ENCODE assay signal across 30 mouse cellular contexts in the genomic region with DNA sequence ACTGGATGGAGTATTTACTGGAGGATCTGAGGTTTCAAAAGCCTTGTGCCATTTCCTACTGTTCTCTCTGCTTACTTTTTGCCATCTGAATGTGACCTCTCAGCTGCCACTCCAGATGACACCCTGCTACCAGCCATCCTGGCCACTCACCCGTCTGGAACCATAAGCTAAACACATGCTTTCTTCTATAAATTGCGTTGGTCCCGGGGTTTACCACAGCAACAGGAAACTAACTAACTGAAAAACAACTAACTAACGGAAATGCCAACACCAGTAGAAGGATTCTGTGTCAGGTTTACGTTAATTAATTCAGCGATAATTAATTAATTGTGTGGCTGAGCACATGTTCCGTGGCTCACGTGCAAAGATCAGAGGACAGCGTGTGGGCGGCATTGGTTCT.
DNase-seq lines count a peak whose midpoint lies in the region; ATAC-seq and TF ChIP-seq lines count a peak whose summit lies in the region.
"Had no signal": no experiment of that assay in that cellular context is flagged by ENCODE, and none has a peak within 500 bp of the region (broad histone marks: within the 10 kb centered on the region; RNA-seq: fewer than 3 reads in every experiment).

No protein-coding gene starts in this region.

- no peak for TF ChIP-seq POLR2A in thymus, adult 2 months (IDR thresholded peaks at IDR 0.05; ENCODE audit: control insufficient read depth, extremely low read depth, insufficient read depth, low read length, poor library complexity)

- peak; percentile 12 for DNase-seq in midbrain, embryonic 14.5 days
- DNase-seq in thymus, postnatal 4 days, result peak; percentile 31
- DNase-seq in thymus, adult 2 months, result no peak
- DNase-seq in T-cell, adult 2 months (ENCODE audit: low spot score), result peak; percentile 45
- no peak for DNase-seq in cerebellum, adult 9-11 months
- no peak for DNase-seq in right cerebral cortex, postnatal 14 days
- DNase-seq: adrenal gland, adult 8-10 months; adrenal gland, postnatal 25 days; cerebellum, adult 11 months; cerebellum, adult 2 months; cerebellum, postnatal 10 days; cerebellum, postnatal 36 days; embryo, embryonic 11 days; gastrocnemius, postnatal 25 days; heart, adult 18-20 months; heart, postnatal 14 days had no signal

- ATAC-seq in midbrain, embryonic 14.5 days (ENCODE audit: low FRiP score, low TSS enrichment), result no peak
- no peak for ATAC-seq in midbrain, embryonic 15.5 days (replicated peaks)
- peak; percentile 86 for ATAC-seq in inflammation-experienced regulatory T-cells, adult 6 months
- ATAC-seq: forebrain, embryonic 15.5 days; intestine, embryonic 15.5 days; Patski had no signal

- no peak overlapping the region for H3K9ac ChIP-seq in midbrain, embryonic 14.5 days (replicated peaks; ENCODE audit: low read length)
- H3K9ac ChIP-seq in midbrain, embryonic 15.5 days, result no peak overlapping the region
- H3K9ac ChIP-seq: embryonic facial prominence, embryonic 13.5 days; forebrain, embryonic 12.5 days; forebrain, embryonic 15.5 days; heart, embryonic 13.5 days; hindbrain, embryonic 12.5 days; hindbrain, embryonic 15.5 days; intestine, embryonic 15.5 days had no signal

- no peak for TF ChIP-seq CTCF in thymus, adult 2 months (IDR thresholded peaks at IDR 0.05; ENCODE audit: borderline replicate concordance, control insufficient read depth, extremely low read depth, insufficient read depth, low read length, poor library complexity)

- no peak overlapping the region for H3K4me3 ChIP-seq in midbrain, embryonic 14.5 days (replicated peaks; ENCODE audit: low read depth, low read length)
- H3K4me3 ChIP-seq in midbrain, embryonic 15.5 days, result no peak overlapping the region
- H3K4me3 ChIP-seq in thymus, adult 2 months (ENCODE audit: control insufficient read depth, insufficient read depth, low read length), result no peak overlapping the region
- H3K4me3 ChIP-seq: embryonic facial prominence, embryonic 10.5 days; embryonic facial prominence, embryonic 13.5 days; erythroblast, embryonic 14.5 days; forebrain, embryonic 12.5 days; forebrain, embryonic 15.5 days; heart, embryonic 10.5 days; heart, embryonic 13.5 days; hindbrain, embryonic 12.5 days; hindbrain, embryonic 15.5 days; intestine, embryonic 15.5 days had no signal

- no peaks in the 10 kb centered on the region for H3K27me3 ChIP-seq in midbrain, embryonic 14.5 days (ENCODE audit: control insufficient read depth, insufficient read depth, low read length)
- H3K27me3 ChIP-seq in midbrain, embryonic 15.5 days (replicated peaks), result no peaks in the 10 kb centered on the region
- no peaks in the 10 kb centered on the region for H3K27me3 ChIP-seq in thymus, adult 2 months (ENCODE audit: control insufficient read depth, insufficient read depth, low read length)
- H3K27me3 ChIP-seq: embryonic facial prominence, embryonic 13.5 days; forebrain, embryonic 12.5 days; forebrain, embryonic 15.5 days; heart, embryonic 13.5 days; hindbrain, embryonic 12.5 days; hindbrain, embryonic 15.5 days; intestine, embryonic 15.5 days; Patski had no signal

- no peaks in the 10 kb centered on the region for H3K4me1 ChIP-seq in midbrain, embryonic 14.5 days (ENCODE audit: control insufficient read depth, insufficient read depth, low read length)
- H3K4me1 ChIP-seq in midbrain, embryonic 15.5 days, result no peaks in the 10 kb centered on the region
- H3K4me1 ChIP-seq in thymus, adult 2 months (replicated peaks; ENCODE audit: control insufficient read depth, insufficient read depth, low read length), result peaks cover 21% of the 10 kb centered on the region
- H3K4me1 ChIP-seq: forebrain, embryonic 12.5 days; forebrain, embryonic 15.5 days; heart, embryonic 10.5 days; heart, embryonic 13.5 days; hindbrain, embryonic 12.5 days; hindbrain, embryonic 15.5 days; intestine, embryonic 15.5 days had no signal

- H3K4me2 ChIP-seq in midbrain, embryonic 14.5 days (ENCODE audit: low read length), result no peak overlapping the region
- H3K4me2 ChIP-seq in midbrain, embryonic 15.5 days, result no peak overlapping the region
- H3K4me2 ChIP-seq: embryonic facial prominence, embryonic 13.5 days; forebrain, embryonic 12.5 days; forebrain, embryonic 15.5 days; heart, embryonic 13.5 days; hindbrain, embryonic 12.5 days; hindbrain, embryonic 15.5 days; intestine, embryonic 15.5 days had no signal

- WGBS in midbrain, embryonic 14.5 days, result 80% methylated on average over 10 of the region's 10 CpGs
- 66% methylated on average over 10 of the region's 10 CpGs for WGBS in midbrain, embryonic 15.5 days
- WGBS in thymus, adult 2 months, result 46% methylated on average over 10 of the region's 10 CpGs

- H3K9me3 ChIP-seq in midbrain, embryonic 14.5 days (ENCODE audit: control insufficient read depth, low read length), result no peaks in the 10 kb centered on the region
- no peaks in the 10 kb centered on the region for H3K9me3 ChIP-seq in midbrain, embryonic 15.5 days
- H3K9me3 ChIP-seq: embryonic facial prominence, embryonic 10.5 days; embryonic facial prominence, embryonic 13.5 days; forebrain, embryonic 12.5 days; forebrain, embryonic 15.5 days; heart, embryonic 10.5 days; heart, embryonic 13.5 days; hindbrain, embryonic 12.5 days; hindbrain, embryonic 15.5 days; intestine, embryonic 15.5 days had no signal

- no peaks in the 10 kb centered on the region for H3K36me3 ChIP-seq in midbrain, embryonic 14.5 days (ENCODE audit: control insufficient read depth, insufficient read depth, low read length)
- H3K36me3 ChIP-seq in midbrain, embryonic 15.5 days (replicated peaks), result no peaks in the 10 kb centered on the region
- H3K36me3 ChIP-seq in thymus, adult 2 months (ENCODE audit: control insufficient read depth, insufficient read depth, low read length), result no peaks in the 10 kb centered on the region
- H3K36me3 ChIP-seq: embryonic facial prominence, embryonic 10.5 days; embryonic facial prominence, embryonic 13.5 days; forebrain, embryonic 12.5 days; forebrain, embryonic 15.5 days; G1E; heart, embryonic 10.5 days; heart, embryonic 13.5 days; hindbrain, embryonic 12.5 days; hindbrain, embryonic 15.5 days; intestine, embryonic 15.5 days had no signal

- H3K27ac ChIP-seq in midbrain, embryonic 14.5 days (replicated peaks; ENCODE audit: low read depth, low read length), result no peak overlapping the region
- no peak overlapping the region for H3K27ac ChIP-seq in midbrain, embryonic 15.5 days
- no peak overlapping the region for H3K27ac ChIP-seq in thymus, adult 2 months (ENCODE audit: control insufficient read depth, insufficient read depth, low read length)
- H3K27ac ChIP-seq: embryonic facial prominence, embryonic 10.5 days; embryonic facial prominence, embryonic 13.5 days; forebrain, embryonic 12.5 days; forebrain, embryonic 15.5 days; heart, embryonic 10.5 days; heart, embryonic 13.5 days; hindbrain, embryonic 12.5 days; hindbrain, embryonic 15.5 days; intestine, embryonic 15.5 days had no signal

Comparison
In these comparisons a context has a peak if more than half of its experiments do, and no peak if none do; other contexts are left out.
1. DNase-seq: peak in midbrain, embryonic 14.5 days (single experiment), thymus, postnatal 4 days (single experiment) and T-cell, adult 2 months (single experiment); none in thymus, adult 2 months (single experiment), cerebellum, adult 9-11 months (single experiment) and right cerebral cortex, postnatal 14 days (single experiment).